In the genomic region with DNA sequence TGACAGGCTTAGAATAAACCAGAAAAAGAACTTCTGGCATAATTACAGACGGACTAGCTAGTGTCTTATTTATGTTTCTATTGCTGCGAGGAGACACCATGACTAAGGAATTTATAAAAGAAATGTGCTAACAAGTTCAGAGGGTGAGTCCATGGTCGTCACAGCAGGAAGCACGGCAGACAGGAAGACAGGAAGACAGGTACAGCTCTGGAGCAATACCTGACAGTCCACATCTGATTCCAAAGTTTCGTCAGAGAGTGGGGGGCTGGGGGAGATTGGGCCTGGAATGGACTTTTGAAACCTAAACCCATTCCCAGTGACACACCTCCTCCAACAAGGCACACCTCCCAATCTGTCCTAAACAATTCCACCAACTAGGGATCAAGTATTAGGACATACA, we compare ENCODE assay signal across 25 mouse cellular contexts. TPM values are rescaled to one million over a fixed set of nuclear protein-coding genes. Genes with fewer than 3 reads are reported as not detected.
DNase-seq lines count a peak whose midpoint lies in the region; ATAC-seq and TF ChIP-seq lines count a peak whose summit lies in the region.
"Had no signal": no experiment of that assay in that cellular context is flagged by ENCODE, and none has a peak within 500 bp of the region (broad histone marks: within the 10 kb centered on the region; RNA-seq: fewer than 3 reads in every experiment).

No protein-coding gene starts in this region.

- H3K79me2 ChIP-seq in liver, adult 2 months (ENCODE audit: control insufficient read depth, insufficient read depth, low read length): peaks cover 52% of the 10 kb centered on the region

- 17% methylated on average over 5 of the region's 5 CpGs for WGBS in liver, adult 2 months
- WGBS in liver, embryonic 11.5 days: 66% methylated on average over 5 of the region's 5 CpGs
- 82% methylated on average over 5 of the region's 5 CpGs for WGBS in forebrain, postnatal 0 days

- no peak for ATAC-seq in cerebellum, adult (ENCODE audit: insufficient number of reproducible peaks, low FRiP score, low TSS enrichment)
- ATAC-seq in liver, embryonic 11.5 days (replicated peaks; ENCODE audit: low FRiP score): no peak
- no peak for ATAC-seq in forebrain, postnatal 0 days
- ATAC-seq: midbrain, embryonic 16.5 days had no signal

- no peak overlapping the region for H3K4me2 ChIP-seq in liver, embryonic 11.5 days
- H3K4me2 ChIP-seq in forebrain, postnatal 0 days (ENCODE audit: low read depth): no peak overlapping the region
- H3K4me2 ChIP-seq: hindbrain, embryonic 14.5 days; neural tube, embryonic 13.5 days had no signal

- H3K4me3 ChIP-seq in liver, adult 2 months (ENCODE audit: insufficient read depth, low read depth, low read length): no peak overlapping the region
- no peak overlapping the region for H3K4me3 ChIP-seq in liver, embryonic 11.5 days (ENCODE audit: low read depth, low read length)
- H3K4me3 ChIP-seq in forebrain, postnatal 0 days (ENCODE audit: low read depth, low read length): no peak overlapping the region
- H3K4me3 ChIP-seq: embryonic facial prominence, embryonic 10.5 days; forebrain, embryonic 10.5 days; myocyte; neural tube, embryonic 13.5 days had no signal

- H3K9ac ChIP-seq in liver, adult 2 months (ENCODE audit: low read depth, low read length): no peak overlapping the region
- H3K9ac ChIP-seq in liver, embryonic 11.5 days (ENCODE audit: low read depth, low read length): no peak overlapping the region
- no peak overlapping the region for H3K9ac ChIP-seq in forebrain, postnatal 0 days
- H3K9ac ChIP-seq: hindbrain, embryonic 14.5 days; neural tube, embryonic 13.5 days had no signal

- H3K36me3 ChIP-seq in liver, adult 2 months (ENCODE audit: control insufficient read depth, insufficient read depth, low read length): no peaks in the 10 kb centered on the region
- H3K36me3 ChIP-seq in liver, embryonic 11.5 days (ENCODE audit: control insufficient read depth, insufficient read depth, low read length): no peaks in the 10 kb centered on the region
- H3K36me3 ChIP-seq in forebrain, postnatal 0 days (ENCODE audit: insufficient read depth): no peaks in the 10 kb centered on the region
- H3K36me3 ChIP-seq: embryonic facial prominence, embryonic 10.5 days; forebrain, embryonic 10.5 days; neural tube, embryonic 13.5 days had no signal

- no peak for TF ChIP-seq CTCF in liver, adult 2 months (IDR thresholded peaks at IDR 0.05; ENCODE audit: low read depth, low read length)
- TF ChIP-seq CTCF in forebrain, postnatal 0 days (IDR thresholded peaks at IDR 0.05; ENCODE audit: low read depth): no peak

- H3K27me3 ChIP-seq in liver, adult 2 months (ENCODE audit: control insufficient read depth, insufficient read depth, low read length): no peaks in the 10 kb centered on the region
- H3K27me3 ChIP-seq in liver, embryonic 11.5 days (replicated peaks; ENCODE audit: control insufficient read depth, insufficient read depth, low read length): no peaks in the 10 kb centered on the region
- H3K27me3 ChIP-seq in forebrain, postnatal 0 days (ENCODE audit: insufficient read depth, low read length): no peaks in the 10 kb centered on the region
- H3K27me3 ChIP-seq: neural tube, embryonic 13.5 days had no signal

- peak; percentile 35 for DNase-seq in cerebellum, adult 11-12 months
- DNase-seq in liver, adult 2 months (ENCODE audit: extremely low read depth, low read depth, low spot score): peak; percentile 86
- DNase-seq in liver, embryonic 11.5 days (ENCODE audit: low spot score): no peak
- peak; percentile 36 for DNase-seq in ZHBTc4 (ENCODE audit: low read depth, low spot score)
- peak; percentile 67 for DNase-seq in yolk sac, embryonic 10.5 days (ENCODE audit: low spot score)
- DNase-seq in forebrain, postnatal 0 days: no peak
- DNase-seq in gastrocnemius, postnatal 14 days: no peak
- DNase-seq: adrenal gland, postnatal 36 days; cerebellum, adult 9-11 months; gastrocnemius, postnatal 36 days; heart, postnatal 36 days; kidney, adult 8-10 months; kidney, postnatal 4 days; layer of hippocampus, adult 9-11 months; lung, postnatal 4 days; retina, postnatal 1 day; right cerebral cortex, postnatal 25 days; spleen, adult 18-20 months had no signal

- intact Hi-C loops in gastrocnemius, postnatal 14 days (cut with DNase I; ENCODE audit: low total_unique reads): no loop called here

- peak overlapping the region; percentile 10; the same call in 1 of the 2 replicates for H3K27ac ChIP-seq in liver, adult 2 months (replicated peaks; ENCODE audit: insufficient read depth, low read depth, low read length)
- no peak overlapping the region; the same call in 1 of the 2 replicates for H3K27ac ChIP-seq in liver, embryonic 11.5 days (ENCODE audit: low read depth, low read length)
- no peak overlapping the region for H3K27ac ChIP-seq in forebrain, postnatal 0 days (ENCODE audit: low read depth, low read length)
- H3K27ac ChIP-seq: embryonic facial prominence, embryonic 10.5 days; forebrain, embryonic 10.5 days; hindbrain, embryonic 14.5 days; neural tube, embryonic 13.5 days had no signal

- TF ChIP-seq POLR2A in liver, adult 2 months (IDR thresholded peaks at IDR 0.05; ENCODE audit: extremely low read depth, insufficient read depth, low read length): no peak

- no peaks in the 10 kb centered on the region for H3K9me3 ChIP-seq in liver, embryonic 11.5 days (ENCODE audit: control insufficient read depth, low read length)
- H3K9me3 ChIP-seq in forebrain, postnatal 0 days (ENCODE audit: low read length): no peaks in the 10 kb centered on the region
- H3K9me3 ChIP-seq: embryonic facial prominence, embryonic 10.5 days; forebrain, embryonic 10.5 days; neural tube, embryonic 13.5 days had no signal

- peaks cover 33% of the 10 kb centered on the region for H3K4me1 ChIP-seq in liver, adult 2 months (ENCODE audit: control insufficient read depth, insufficient read depth, low read length)
- peaks cover 18% of the 10 kb centered on the region for H3K4me1 ChIP-seq in liver, embryonic 11.5 days (replicated peaks; ENCODE audit: control insufficient read depth, insufficient read depth, low read length)
- no peaks in the 10 kb centered on the region for H3K4me1 ChIP-seq in forebrain, postnatal 0 days (ENCODE audit: insufficient read depth)
- H3K4me1 ChIP-seq: neural tube, embryonic 13.5 days had no signal

RNA-seq across cellular contexts. Expression of a gene that starts 9.4 kb away (rescaled TPM):
- total RNA-seq in liver, adult 2 months (2014; rRNA removed): 11.0 and 14.4 TPM in 2 replicates
- polyA plus RNA-seq in liver, adult 2 months (2012; rRNA removed): 19.7 and 24.1 TPM in 2 replicates
- polyA plus RNA-seq in liver, embryonic 11.5 days (2014; fragmentation: Nextera tagmentation; extraction: Ambion mirVana): 13.3 and 13.7 TPM in 2 replicates
- total RNA-seq in forebrain, postnatal 0 days (2014; rRNA removed): 10.0 and 14.4 TPM in 2 replicates
- 5.6 and 6.5 TPM in 2 replicates for polyA plus RNA-seq in forebrain, postnatal 0 days (2015; fragmentation: Nextera tagmentation; extraction: Ambion mirVana)
- 1 to 10 TPM; 5.6 to 5.9 TPM for total RNA-seq in gastrocnemius, postnatal 14 days (2021)

RNA-seq across cellular contexts. Expression of a gene that starts 9.9 kb away (rescaled TPM):
- total RNA-seq in liver, adult 2 months (2014; rRNA removed): 48.5 and 52.1 TPM in 2 replicates
- 18.2 and 21.7 TPM in 2 replicates for polyA plus RNA-seq in liver, adult 2 months (2012; rRNA removed)
- 180 and 182 TPM in 2 replicates for polyA plus RNA-seq in liver, embryonic 11.5 days (2014; fragmentation: Nextera tagmentation; extraction: Ambion mirVana)
- 92.1 and 126 TPM in 2 replicates for total RNA-seq in forebrain, postnatal 0 days (2014; rRNA removed)
- polyA plus RNA-seq in forebrain, postnatal 0 days (2015; fragmentation: Nextera tagmentation; extraction: Ambion mirVana): 114 and 141 TPM in 2 replicates
- total RNA-seq in gastrocnemius, postnatal 14 days (2021): 10 to 100 TPM; 87.1 to 94.8 TPM

Comparison
In these comparisons a context has a peak if more than half of its experiments do, and no peak if none do; other contexts are left out.
1. DNase-seq: peak in cerebellum, adult 11-12 months (single experiment), liver, adult 2 months (single experiment), ZHBTc4 (single experiment) and yolk sac, embryonic 10.5 days (single experiment); none in liver, embryonic 11.5 days (single experiment), forebrain, postnatal 0 days (single experiment) and gastrocnemius, postnatal 14 days (single experiment).